Mouse (Mus musculus): ENCODE data around the gene Triobp.

Gene Triobp

DNA sequence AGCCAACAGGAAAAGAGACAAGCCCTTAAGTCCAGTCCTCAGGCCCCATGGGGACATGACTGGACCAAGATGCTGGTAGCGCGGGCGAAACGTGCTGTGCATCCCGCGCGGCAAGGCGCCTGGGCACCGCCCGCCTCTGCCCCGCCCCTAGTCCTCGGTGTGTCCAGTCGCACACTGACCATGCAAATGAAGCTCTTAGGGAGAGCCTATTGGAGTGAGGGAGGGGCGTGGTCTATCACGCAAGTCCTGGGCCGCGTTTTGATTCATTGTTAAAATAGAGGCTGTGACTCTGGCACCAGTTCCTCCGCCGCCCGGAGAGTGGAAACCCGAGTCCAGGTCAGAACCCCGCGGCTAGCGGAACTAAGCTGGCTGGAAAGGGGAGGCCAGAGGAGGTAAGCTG lies at the start of gene Triobp:
TSS of gene Triobp (plus strand) at position 68 of the 400 bp plus-strand sequence.
- in situ Hi-C loops (cut with MboI), result no loop called here

DNA sequence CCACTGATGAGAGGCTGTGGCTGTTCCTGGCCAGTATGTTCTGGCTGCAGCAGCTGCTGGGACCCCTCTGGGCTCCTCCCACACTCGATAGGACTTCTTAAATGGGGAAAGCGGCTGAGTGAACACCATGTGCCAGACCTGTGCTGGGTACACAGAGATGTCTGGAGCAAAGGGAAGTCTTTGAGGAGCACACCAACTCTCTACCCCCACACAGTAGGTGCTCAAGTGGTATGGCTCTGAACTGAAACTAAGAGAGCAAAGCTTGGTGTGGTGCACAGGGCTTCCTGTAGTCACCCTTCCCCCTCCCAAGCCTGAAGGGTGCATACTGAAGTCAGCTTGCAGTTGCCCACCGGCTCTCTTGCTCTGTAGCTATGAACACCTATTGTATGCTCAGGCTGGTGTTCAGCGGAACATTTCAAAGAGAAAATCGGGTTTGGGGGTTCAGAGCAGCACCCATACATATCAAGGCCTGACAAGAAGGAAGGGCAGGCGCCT lies 49.0 kb upstream of the Triobp start:
- in situ Hi-C loops (cut with MboI), result no loop called here

DNA sequence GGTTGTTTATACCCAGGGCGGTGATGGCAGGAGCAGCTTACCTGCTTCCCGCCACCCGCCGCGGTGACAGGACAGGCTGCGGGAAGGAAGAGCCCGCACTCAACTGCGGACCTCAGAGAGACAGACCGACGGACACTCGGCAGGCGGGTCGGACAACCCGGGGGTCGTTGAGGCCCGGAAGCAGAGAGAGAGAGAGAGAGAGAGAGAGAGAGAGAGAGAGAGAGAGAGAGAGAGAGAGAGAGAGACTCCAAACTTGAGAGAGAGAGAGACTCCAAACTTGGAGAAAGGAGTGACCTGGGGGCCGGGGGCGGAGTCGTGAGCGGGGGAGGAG lies 48.1 kb upstream of the Triobp start, which contains the start of gene Gm49510:
TSS of gene Gm49510 (plus strand) at position 259 of the 331 bp plus-strand sequence.
- in situ Hi-C loops (cut with MboI), result no loop called here

DNA sequence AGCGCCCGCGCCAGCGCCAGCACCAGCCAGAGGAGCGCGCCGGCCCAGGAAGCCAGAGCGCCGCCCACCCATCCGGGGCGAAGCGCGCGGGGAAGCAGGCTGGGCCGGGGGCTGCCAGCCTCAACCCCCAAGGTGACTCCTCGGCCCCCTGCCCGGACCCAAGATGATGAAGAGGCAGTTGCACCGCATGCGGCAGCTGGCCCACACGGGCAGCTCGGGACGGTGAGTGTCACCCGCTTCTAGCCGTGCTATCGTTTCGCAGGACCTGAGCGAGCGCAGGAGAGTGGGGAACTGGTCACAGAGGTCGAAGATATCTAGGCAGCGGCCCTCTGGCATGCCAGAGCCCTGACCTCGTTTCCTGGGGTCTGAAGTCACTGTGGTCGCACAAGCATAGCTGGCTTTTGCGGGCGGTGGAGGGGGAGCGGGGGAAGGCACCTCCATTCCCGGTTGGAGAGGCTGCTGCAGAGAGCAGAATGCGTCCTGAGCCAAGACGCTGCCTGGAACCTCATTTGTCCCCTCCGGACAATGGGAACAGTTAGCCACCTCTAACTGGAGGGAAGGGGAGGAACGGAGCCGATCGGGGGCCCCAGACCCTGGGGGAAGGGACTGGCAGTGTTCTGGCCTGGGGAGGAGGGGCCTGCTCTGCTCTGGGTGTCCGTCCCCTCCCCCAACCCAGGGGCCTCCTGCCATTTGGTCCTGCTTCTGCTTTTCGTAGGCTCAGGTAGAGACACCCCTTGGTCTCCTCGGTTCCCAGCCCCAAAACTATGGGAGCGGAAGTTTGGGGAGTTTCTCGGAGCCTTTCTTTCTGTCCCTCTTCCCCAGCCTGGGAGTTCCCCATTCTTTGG lies 47.6 kb upstream of the Triobp start, which contains the start of gene Sh3bp1:
TSS of gene Sh3bp1 (plus strand) at position 29 of the 845 bp plus-strand sequence.
- in situ Hi-C loops (cut with MboI), result no loop called here

DNA sequence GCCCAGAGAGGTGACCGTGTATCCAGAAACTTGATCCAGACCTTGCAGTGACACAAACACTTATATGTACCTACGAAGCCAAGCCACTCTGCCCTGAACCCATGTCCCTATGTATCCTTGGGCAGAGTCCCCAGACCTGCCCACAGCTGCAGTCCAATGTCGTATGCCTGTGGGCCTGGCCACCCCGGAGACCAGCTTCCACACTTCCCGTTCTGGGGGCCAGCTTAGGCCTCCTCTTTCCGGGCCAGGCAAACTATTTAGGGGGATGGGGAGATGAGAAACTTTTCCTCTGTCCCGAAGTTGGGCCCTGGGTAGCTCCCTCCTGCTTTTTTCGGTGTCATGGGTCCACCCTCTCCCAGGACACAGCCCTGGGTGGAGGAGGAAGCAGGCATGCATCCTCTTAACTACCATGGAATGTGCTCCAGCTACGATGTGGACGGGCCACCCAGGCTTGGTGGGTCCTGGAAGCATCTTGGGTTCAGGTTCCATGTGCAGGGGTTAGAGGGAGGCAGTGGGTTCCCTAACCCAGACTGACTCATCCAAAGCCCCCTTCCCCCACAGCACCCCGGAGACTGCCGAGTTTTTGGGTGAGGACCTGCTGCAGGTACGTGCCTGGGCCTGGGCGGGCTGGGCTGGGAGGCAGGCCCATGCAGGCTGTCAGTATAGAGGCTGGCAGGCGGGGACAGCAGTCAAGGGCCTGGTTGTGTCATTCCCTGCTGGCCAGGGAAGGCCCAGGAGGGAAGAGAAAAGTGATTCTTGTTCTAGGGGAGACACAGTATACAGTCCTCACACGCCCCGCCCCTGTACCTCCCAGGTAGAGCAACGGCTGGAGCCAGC lies 46.7 kb upstream of the Triobp start:
- in situ Hi-C loops (cut with MboI), result no loop called here

DNA sequence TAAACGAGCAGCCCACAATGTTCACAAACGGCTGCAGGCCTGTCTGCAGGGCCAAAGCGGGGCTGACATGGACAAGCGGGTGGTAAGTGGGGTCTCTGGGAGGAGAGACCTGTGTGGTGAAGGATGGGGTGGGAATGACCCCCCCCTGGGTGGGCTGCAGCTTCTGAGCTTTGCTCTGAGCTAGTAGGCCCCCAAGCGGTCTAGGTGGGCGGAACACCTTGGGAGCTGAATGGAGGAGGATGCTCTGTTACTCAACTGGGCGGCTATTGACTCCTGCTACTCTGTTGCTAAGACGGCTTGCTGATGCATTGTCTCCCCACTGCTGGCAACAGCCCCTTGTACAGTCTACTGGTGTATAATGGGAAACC lies 46.1 kb upstream of the Triobp start:
- in situ Hi-C loops (cut with MboI), result no loop called here

DNA sequence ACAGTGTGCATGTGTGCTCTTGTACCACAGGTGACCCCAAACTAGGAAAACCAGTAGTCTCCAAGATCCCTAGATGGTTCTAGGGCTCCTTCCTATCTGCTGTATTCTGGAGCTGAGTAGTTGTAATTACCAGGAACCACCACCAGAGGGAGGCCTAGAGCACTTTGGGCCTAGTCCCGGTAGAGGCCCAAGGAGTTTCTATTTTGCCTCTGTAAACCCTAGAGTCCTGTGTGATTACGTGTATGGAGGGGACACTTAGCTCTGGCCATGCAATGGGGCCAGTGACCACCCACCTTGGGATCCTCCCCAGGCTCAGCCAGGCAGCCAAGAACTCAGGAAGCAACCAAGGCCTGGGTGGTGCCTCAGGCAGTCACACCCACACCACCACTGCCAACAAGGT lies 44.3 kb upstream of the Triobp start:
- in situ Hi-C loops (cut with MboI), result no loop called here

DNA sequence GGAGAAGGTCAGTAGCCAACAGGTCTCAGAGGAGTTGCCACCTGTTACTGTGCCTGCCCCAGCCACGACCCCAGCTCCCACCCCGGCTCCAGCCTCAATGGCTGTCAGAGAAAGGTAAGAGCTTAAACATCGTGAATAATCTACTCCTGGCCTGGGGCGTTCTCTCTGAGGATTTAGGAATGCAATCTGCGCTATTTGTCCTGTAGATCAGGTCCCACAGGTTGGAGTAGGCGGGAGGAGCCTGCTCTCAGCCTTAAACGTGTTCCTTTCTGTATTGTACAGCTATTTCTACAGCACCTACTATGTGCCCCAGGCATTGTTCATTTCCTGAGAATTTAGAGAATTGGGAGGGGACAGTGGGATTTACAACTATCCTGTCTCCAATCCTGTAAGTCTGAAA lies 39.1 kb upstream of the Triobp start:
- in situ Hi-C loops (cut with MboI), result no loop called here

DNA sequence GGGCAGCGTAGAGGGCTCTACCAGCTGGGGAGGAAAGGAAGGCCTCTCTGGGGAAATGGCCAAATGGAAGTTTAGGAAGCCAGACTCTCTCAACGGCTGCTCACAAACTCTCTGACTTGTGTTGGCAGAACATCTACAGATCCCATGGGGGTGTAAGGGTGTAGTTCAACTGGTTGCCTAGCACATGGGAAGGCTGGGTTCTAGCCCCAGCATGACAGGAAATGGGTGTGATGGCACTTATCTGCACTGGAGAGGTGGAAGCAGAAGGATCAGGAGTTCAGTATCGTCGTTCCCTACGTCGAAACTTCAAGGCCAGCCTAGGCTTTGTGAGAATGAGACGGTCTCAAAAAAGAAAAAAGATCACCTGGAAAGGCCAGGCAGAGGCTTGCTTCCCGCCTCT lies 38.5 kb upstream of the Triobp start:
- in situ Hi-C loops (cut with MboI), result no loop called here

DNA sequence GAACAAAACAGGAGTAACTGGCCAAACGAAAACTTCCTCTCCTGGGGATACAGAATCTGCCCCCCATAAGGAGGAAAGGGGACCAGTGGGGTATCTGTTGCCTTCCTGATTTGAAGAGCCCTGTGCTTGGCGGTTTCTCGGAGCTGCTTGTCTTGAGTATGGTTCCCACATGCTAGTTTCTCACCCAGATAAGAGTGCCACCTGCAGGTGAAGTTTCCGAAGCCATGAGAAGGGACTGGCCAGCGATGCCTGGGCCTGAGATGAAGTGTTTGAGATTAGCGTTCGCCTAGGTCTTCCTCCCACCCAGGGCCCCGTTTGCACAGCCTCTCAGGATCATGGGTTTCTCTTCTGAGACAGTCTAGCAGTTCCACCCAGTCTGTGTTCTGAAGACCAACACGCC lies 35.5 kb upstream of the Triobp start:
- in situ Hi-C loops (cut with MboI), result no loop called here

DNA sequence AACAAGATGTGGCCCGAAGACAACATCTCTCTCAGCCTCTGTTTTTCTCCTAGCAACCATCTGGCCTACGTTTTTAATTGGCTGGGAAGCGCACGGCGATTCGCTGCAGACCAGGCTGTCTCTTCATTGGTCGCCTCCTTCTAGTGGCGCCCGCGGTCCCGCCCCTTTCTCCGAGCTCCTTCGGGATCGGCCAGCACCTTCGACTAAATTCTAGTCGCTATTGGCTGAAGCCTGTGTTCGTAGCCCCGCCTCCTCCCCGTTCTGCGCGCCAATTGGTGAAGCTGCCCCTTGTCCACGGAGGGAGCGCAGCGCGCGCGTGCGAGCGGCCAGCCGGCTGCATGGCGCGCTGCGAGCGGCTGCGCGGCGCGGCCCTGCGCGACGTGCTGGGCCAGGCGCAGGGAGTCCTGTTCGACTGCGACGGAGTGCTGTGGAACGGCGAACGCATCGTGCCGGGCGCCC lies 33.9 kb upstream of the Triobp start, which contains the start of gene Pdxp:
TSS of gene Pdxp (plus strand) at position 288 of the 459 bp plus-strand sequence.
- in situ Hi-C loops (cut with MboI), result no loop called here

DNA sequence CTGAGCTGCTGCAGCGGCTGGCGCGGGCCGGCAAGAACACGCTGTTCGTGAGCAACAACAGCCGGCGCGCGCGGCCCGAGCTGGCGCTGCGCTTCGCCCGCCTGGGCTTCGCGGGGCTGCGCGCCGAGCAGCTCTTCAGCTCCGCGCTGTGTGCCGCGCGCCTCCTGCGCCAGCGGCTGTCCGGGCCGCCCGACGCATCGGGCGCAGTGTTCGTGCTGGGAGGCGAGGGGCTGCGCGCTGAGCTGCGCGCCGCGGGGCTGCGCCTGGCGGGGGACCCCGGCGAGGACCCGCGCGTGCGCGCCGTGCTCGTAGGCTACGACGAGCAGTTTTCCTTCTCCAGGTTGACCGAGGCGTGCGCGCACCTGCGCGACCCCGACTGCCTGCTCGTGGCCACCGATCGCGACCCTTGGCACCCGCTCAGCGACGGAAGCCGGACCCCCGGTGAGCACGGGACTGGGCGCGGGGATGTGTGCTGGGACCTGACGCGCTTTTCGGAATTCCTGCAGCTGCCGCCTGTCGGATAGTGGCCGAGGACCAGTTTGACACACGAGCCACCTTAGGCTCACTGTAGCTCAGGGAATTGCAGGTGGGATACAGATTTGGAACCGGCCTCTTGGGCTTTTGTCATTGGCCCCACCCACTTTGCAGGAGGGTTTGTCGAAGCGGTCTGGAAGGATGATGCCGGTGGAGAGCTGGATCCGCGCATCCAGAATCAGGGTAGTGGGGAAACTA lies 33.3 kb upstream of the Triobp start:
- in situ Hi-C loops (cut with MboI), result no loop called here

DNA sequence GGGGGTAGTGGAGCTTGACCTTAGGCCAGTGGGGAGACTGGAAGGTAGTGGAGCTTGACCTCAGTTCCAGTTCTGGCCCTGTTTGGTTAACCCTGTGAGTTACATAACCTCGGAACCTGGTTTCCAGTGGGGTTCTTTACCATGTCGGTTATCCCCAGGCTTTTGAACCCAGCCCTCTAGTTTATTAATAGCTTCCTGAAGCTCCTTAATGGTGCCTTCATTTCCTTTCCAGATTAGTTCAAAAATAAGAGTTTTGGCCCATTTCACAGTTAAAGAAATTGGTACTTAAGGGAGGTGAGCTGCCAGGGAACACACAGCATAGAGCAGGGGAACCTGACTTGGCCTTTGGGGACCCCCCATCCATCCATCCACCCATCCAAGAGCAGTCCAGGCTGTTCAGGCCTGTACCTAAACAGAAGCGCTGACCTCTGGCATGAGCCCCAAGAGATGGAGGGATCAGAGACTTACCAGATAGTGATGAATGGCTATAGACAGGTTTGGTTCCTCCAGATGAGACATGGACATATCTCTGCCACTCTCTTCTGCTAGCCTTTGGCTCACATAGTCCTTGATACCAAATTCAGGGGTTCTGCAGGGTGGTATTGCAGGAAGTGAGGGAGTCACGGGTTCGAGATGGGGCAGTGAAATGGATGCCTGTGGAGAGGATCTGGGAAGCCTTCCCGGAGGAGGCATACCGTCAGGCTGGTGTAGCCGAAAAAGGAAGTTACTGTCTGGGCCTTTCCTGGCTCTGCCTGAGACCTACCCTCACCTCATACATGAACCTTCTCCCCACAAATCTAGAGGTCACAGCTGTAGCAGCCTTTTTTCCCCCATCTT lies 32.5 kb upstream of the Triobp start:
- in situ Hi-C loops (cut with MboI), result no loop called here

DNA sequence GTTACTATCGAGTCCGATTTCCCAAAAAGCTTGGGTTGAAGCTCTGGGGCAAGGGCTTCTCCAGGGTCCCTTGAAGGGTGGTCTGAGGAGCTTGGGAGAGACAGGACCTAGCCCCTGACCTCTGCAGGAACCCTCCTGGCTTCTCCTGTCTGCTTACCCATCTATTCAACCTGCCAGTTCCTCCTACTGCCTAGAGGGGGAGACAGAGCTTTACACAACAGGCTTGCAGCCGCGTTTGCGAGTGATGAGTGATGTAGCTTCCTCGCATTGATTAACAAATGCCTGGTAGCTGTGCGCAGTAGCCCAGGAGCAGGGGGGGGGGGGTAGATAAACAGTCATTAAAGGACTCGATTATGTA lies 31.9 kb upstream of the Triobp start:
- in situ Hi-C loops (cut with MboI), result no loop called here

DNA sequence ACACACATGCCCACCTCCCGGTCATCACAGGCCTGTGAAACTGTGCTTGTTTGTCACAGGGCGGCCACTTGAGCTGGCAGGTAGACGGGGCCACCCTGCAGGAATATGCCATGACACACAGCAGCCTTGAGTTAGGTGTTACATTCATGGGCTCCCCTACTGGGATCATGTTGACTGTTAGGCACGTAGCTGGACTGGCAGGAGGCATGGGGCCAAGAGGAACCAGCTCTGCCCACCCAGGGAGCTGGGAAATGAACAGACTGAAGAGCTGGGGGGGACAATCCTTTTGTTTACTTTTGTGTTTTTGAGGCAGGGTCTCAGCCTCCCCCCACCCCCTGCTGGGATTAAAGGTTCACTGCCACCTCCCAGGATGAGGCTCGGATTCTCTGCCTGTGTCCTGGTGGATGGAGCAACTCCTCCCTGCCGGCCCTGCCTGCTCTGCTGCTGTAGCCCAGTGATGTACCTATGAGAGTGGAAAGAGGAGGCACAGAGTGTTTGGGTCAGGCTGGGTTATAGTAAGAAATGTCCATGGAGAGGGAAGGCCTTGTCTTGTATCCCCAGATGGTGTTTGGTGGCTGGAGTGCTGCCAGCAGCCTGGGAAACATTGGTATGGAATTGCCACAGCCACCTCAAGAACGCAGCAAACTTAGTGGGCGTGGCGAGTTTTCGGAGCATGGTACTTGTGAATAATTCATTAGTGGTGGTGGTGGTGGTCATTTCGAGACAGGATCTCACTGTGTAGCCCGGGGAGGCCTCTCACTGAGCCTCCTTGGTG lies 31.3 kb upstream of the Triobp start:
- in situ Hi-C loops (cut with MboI), result no loop called here

DNA sequence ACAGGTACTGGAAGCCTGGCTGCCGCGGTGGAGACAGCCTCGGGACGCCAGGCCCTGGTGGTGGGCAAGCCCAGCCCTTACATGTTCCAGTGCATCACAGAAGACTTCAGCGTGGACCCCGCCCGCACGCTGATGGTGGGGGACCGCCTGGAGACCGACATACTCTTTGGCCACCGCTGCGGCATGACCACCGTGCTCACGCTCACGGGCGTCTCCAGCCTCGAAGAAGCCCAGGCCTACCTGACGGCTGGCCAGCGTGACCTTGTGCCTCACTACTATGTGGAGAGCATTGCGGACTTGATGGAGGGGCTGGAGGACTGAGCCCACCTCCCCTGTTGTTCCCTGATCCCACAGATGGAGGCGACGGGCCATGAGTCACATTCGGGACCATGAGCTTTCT lies 29.4 kb upstream of the Triobp start:
- in situ Hi-C loops (cut with MboI), result no loop called here

DNA sequence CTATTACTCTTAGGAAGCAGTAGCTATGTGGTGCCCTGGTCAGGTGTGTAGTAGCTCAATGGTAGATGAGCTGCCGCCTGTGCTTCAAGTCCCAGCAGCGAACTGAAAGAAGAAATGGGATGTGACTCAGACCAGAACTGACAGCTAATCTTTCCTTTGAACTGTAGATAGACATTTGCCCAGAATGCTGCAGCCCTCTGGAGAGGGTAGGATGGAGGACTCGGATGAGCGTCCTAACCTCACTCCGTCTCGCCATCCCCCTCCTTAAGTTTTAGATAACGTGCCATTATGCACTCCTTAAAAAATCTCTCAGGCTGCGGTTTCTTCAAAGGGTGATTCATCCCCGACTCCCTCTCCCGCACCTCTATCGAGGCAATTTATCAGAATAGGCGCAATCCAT lies 27.6 kb upstream of the Triobp start:
- in situ Hi-C loops (cut with MboI), result no loop called here

DNA sequence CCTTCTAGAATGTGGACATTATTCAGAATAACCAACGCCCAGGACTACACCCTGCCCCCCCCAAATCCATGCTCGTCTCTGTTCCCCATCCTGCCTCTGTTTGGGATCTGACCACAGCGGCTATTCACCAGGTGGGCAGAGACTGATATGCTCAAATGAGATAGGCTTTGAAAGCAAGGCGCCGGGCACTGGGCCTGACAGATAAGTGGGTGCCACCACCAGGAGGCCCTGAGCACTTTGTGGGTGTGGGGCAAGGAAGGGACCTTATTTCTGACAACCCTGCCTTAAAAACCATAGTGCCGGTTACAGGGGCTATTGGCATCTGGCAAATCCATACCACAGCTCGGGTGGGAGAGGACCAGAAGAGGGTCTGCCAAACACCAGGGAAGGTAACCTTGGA lies 24.8 kb upstream of the Triobp start:
- in situ Hi-C loops (cut with MboI), result no loop called here

DNA sequence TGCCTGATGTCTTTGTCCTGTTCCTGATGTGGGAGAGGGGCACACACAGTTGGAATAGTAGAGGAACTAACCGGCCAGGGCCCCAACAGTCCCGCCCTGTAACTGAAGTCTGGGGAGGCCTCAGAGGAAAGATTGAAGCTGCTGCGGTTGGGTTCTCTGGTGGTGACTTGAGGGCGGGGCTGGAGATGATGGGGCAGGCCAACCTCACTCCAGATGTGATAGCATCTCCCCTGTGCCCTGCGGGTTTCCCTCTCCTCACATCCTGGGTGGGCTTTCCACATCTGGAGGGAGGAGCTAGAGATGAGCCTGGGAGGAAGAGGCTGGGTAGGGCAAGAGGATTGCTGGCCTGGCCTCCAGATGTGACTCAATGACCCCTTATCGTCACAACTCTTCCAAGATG lies 23.9 kb upstream of the Triobp start:
- in situ Hi-C loops (cut with MboI), result no loop called here

DNA sequence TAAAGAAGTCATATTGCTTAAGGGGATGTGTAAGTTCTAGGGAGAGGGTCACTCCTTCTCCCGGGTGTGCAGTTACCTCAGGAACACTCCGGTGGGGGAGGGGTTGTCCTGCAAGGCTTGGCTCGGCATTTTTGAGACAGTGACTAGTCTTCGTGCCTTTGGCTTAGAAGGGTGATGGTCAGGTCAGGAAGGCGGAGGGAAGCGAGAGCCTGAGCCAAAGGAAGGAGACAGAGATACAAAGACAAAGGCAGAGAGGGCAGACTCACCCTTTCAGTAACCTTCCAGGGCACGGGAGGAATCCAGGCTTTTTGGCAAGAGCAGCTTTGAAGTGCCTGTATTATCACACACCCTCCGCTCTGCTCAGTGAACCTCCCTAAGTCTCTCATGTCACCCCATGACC lies 22.4 kb upstream of the Triobp start:
- in situ Hi-C loops (cut with MboI), result no loop called here
